Mouse (Mus musculus) cerebellum, adult 2 months (tissue): ENCODE measurements at regions not wholly inside any gene's neighbourhood (a gene's known extent, or its start where the extent isn't known, plus 50 kb on each side); places are given as distances from the start of the nearest gene placed in this dataset.

Source experiments
- CTCF ChIP-seq: fragments of 200-500 bp; IDR thresholded peaks from 2 replicates; pipeline ENCODE4 v1.5.1; 2011; ENCODE audit warnings: low read depth, mild to moderate bottlenecking, control low read depth, low read length, moderate library complexity, borderline replicate concordance; ENCODE audit not compliant: insufficient read depth
- POLR2A ChIP-seq: fragments of 200-500 bp; IDR thresholded peaks from 2 replicates; pipeline ENCODE4 v1.6.1; 2011; ENCODE audit warnings: low read length, control low read depth, borderline replicate concordance; ENCODE audit not compliant: insufficient read depth

- TF ChIP-seq CTCF: no peak
- TF ChIP-seq POLR2A: no peak
These were observed 182.6 kb upstream of the Eef2kmt start for GRCm38 (mm10) chr16:5438405-5438804.
